Mouse (Mus musculus): ENCODE measurements around the gene Capn11. TPM values are rescaled to one million over a fixed set of nuclear protein-coding genes. Genes with fewer than 3 reads are reported as not detected.
A peak's percentile ranks its signal among the peaks of the same experiment; 100 is the strongest.
"Not testable (repeated sequence)": the region's sequence is repeated elsewhere in the genome, so short reads cannot be mapped to it uniquely, and the experiment has no call there.

Capn11 gene
- total RNA-seq, 2 experiments from 2014 or later = 0.28 to 0.44 TPM

- TF ChIP-seq CTCF (conservative IDR thresholded peaks at IDR 0.05) = no peak
- no peak overlapping the region for H3K27ac ChIP-seq
- H3K4me3 ChIP-seq = no peak overlapping the region
- DNase-seq (ENCODE audit: low spot score in 2 of 2) = no peak
These were observed 27.2 kb downstream of the Capn11 start for GRCm38 (mm10) chr17:45631940-45632339.

GRCm38 (mm10) chr17:45630992-45631391, 28.1 kb downstream of the Capn11 start:
- TF ChIP-seq CTCF (conservative IDR thresholded peaks at IDR 0.05) = no peak
- no peak for DNase-seq (ENCODE audit: low spot score in 2 of 2)
- Histone ChIP-seq H3K27ac (no peak overlapping the region), H3K4me3 (no peak overlapping the region)

GRCm38 (mm10) chr17:45629861-45630694, 29.0 kb downstream of the Capn11 start:
- Histone ChIP-seq H3K27ac (peak overlapping the region; percentile 71), H3K4me3 (peak overlapping the region; percentile 58)
- DNase-seq (ENCODE audit: low spot score in 2 of 2) = peak; percentile 69 to 70
- TF ChIP-seq CTCF (conservative IDR thresholded peaks at IDR 0.05) = peak; percentile 80

- Histone ChIP-seq H3K4me3 (peak overlapping the region; percentile 58; the same call in 1 of the 2 replicates), H3K27ac (0 out of 2 replicates have a peak overlapping the region, but pooled peaks have one; percentile 71)
- DNase-seq (ENCODE audit: low spot score in 2 of 2) = no peak
- TF ChIP-seq CTCF (conservative IDR thresholded peaks at IDR 0.05) = no peak
These were observed 30.0 kb downstream of the Capn11 start for GRCm38 (mm10) chr17:45628885-45629855.

- Histone ChIP-seq H3K4me3 (no peak overlapping the region), H3K27ac (no peak overlapping the region)
- TF ChIP-seq CTCF (conservative IDR thresholded peaks at IDR 0.05) = no peak
- no peak for DNase-seq (ENCODE audit: low spot score in 2 of 2)
These were observed 31.0 kb downstream of the Capn11 start for GRCm38 (mm10) chr17:45628160-45628559.

GRCm38 (mm10) chr17:45626577-45627134, 32.5 kb downstream of the Capn11 start:
- TF ChIP-seq CTCF (conservative IDR thresholded peaks at IDR 0.05) = peak; percentile 98
- Histone ChIP-seq H3K4me3 (peak overlapping the region; percentile 38), H3K27ac (no peak overlapping the region)
- DNase-seq (ENCODE audit: low spot score in 2 of 2) = peak; percentile 72 to 79

- DNase-seq (ENCODE audit: low spot score in 2 of 2); H3K4me3 ChIP-seq; H3K27ac ChIP-seq: not testable (repeated sequence)
These were observed 35.7 kb downstream of the Capn11 start for GRCm38 (mm10) chr17:45623425-45623824.

GRCm38 (mm10) chr17:45619386-45620256, 39.5 kb downstream of the Capn11 start:
- no peak for TF ChIP-seq CTCF (conservative IDR thresholded peaks at IDR 0.05)
- peak overlapping the region; percentile 18; the same call in 1 of the 2 replicates for H3K4me3 ChIP-seq
- peak overlapping the region; percentile 20; the same call in 1 of the 2 replicates for H3K27ac ChIP-seq
- no peak for DNase-seq (ENCODE audit: low spot score in 2 of 2)

GRCm38 (mm10) chr17:45618941-45619385, 40.2 kb downstream of the Capn11 start:
- H3K4me3 ChIP-seq = no peak overlapping the region
- TF ChIP-seq CTCF (conservative IDR thresholded peaks at IDR 0.05) = no peak
- peak overlapping the region; percentile 20; the same call in 1 of the 2 replicates for H3K27ac ChIP-seq
- no peak for DNase-seq (ENCODE audit: low spot score in 2 of 2)

GRCm38 (mm10) chr17:45617655-45618054, 41.5 kb downstream of the Capn11 start:
- Histone ChIP-seq H3K27ac (no peak overlapping the region), H3K4me3 (no peak overlapping the region)
- no peak for TF ChIP-seq CTCF (conservative IDR thresholded peaks at IDR 0.05)
- no peak for DNase-seq (ENCODE audit: low spot score in 2 of 2)

- no peak for DNase-seq (ENCODE audit: low spot score in 2 of 2)
- Histone ChIP-seq H3K27ac (no peak overlapping the region), H3K4me3 (no peak overlapping the region)
- TF ChIP-seq CTCF (conservative IDR thresholded peaks at IDR 0.05) = no peak
These were observed 42.4 kb downstream of the Capn11 start for GRCm38 (mm10) chr17:45616679-45617078.
